Mouse (Mus musculus): ENCODE data around the gene Spon1.

- TF ChIP-seq CTCF (IDR thresholded peaks at IDR 0.05) (no peak), EP300 (IDR thresholded peaks at IDR 0.05) (no peak)
These were observed 26.6 kb upstream of the Spon1 start for GRCm38 (mm10) chr7:113739181-113739580.
